Mouse (Mus musculus): ENCODE results near the gene Ryr3.
"Not testable (repeated sequence)": the region's sequence is repeated elsewhere in the genome, so short reads cannot be mapped to it uniquely, and the experiment has no call there.

Gene Ryr3

GRCm38 (mm10) chr2:113104609-113105008, 112.3 kb downstream of the Ryr3 start:
- no peak for DNase-seq (ENCODE audit: low read depth, low spot score)

GRCm38 (mm10) chr2:113095184-113095583, 121.7 kb downstream of the Ryr3 start:
- no peak for DNase-seq (ENCODE audit: low read depth, low spot score)

DNA sequence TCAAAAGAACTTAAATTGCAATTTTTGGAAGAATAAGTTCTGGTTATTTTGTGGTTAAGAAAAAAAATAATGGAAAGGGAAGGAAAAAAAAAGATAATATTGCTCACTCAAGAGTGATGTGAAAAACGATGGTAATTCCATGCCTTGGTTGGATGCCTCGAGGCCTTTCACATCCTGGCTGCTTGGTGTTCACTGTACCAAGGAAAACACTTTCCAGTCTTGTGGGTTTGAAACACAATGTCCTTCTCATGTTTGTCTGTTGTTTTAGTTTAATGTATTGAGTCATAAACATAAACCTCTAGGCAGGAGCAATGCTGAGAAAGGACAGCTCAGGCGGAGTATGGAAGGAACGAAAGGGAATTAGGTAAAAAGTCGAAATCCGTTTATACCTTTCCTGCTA, 122.8 kb downstream of the Ryr3 start:
- no peak for DNase-seq (ENCODE audit: low read depth, low spot score)

DNA sequence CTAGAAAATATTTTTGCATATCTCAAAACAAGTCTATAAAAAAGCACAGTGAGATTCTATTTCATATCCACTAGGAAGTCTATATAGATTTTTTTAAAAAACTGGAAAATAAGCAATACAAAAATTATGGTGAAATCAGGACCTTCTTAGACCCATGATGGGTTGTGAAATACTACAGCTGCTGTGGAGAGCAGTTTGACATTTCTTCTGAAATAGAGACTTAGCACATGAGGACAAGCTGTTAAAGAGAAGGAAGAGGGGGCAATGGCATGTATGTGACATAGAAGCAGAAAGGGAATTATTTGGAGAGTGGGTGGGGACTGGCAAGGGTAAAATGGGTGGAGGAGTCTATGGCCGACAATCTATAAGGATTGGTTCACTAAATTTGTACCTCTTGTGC, 124.1 kb downstream of the Ryr3 start:
- DNase-seq (ENCODE audit: low read depth, low spot score), result no peak

DNA sequence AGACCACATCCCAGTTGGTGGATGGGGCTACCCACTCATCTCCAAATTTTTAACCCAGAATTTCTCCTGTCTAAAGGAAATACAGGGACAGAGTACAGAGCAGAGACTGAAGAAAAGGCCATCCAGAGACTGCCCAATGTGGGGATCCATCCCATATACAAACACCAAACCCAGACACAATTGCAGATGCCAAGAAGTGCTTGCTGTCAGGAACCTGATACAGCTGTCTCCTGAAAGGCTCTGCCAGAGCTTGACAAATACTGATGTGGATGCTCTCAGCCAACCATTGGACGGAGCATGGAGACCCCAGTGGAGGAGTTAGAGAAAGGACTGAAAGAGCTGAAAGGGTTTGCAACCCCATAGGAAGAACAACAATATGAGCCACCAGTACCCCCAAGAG, 125.6 kb downstream of the Ryr3 start:
- DNase-seq (ENCODE audit: low read depth, low spot score), result not testable (repeated sequence)

DNA sequence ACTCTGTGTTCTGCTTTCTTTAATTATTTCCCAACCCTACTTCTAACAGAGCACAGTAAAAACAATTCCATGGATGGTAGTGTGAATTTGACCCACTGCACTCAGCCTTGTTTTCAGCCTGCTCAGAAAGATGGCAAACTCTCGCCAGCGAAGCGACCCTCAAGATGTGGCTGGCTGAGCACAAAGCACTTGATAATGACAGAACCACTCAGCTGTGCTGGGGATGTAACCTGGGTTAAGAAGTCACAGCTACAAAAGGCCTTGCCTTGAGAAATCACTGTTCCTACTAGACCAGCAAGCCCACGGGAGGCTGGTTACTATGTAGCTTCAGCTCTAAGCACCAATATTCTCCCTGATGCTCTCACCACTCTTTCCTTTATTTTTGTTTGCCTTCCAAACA, 140.5 kb downstream of the Ryr3 start:
- no peak for DNase-seq (ENCODE audit: low read depth, low spot score)

- DNase-seq (ENCODE audit: low read depth, low spot score), result no peak
These were observed 157.5 kb downstream of the Ryr3 start for GRCm38 (mm10) chr2:113059367-113059766.

DNA sequence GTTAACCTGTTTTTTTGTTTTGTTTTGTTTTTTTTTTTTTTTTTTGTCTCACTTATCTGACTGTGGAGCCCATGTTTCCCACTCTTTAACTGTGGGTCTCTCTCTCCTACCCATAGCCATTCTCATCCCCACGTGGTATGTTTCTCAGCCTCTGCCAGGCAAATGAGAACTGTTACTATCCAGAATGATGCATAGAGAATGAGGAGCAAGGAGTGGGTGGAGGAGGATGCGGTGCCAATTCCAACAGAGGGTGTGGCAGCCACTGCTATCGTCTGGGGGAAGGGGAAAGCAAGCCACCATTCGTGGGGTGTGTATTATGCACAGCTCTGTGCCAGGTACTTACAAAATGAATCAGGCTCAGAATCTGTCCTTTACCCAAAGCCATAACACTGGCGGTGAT, 158.0 kb downstream of the Ryr3 start:
- DNase-seq (ENCODE audit: low read depth, low spot score), result no peak

DNA sequence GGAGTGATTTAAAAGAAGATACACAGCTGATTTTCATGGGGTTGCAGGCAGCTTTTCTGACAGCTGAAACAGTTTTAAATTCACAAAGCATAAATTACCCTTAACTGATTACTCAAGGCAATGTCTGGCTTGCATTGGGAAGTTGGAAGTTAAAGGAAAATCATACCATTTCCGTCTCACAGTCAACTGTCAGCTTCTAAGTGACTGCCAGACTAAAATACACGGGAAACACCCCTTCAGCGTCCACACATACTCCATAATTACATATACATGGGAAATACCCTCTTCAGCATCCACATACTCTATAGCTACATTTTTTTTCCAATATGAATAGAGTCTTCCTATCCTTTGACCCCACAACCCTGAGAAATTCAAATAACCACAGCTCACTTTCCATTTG, 158.8 kb downstream of the Ryr3 start:
- no peak for DNase-seq (ENCODE audit: low read depth, low spot score)

DNA sequence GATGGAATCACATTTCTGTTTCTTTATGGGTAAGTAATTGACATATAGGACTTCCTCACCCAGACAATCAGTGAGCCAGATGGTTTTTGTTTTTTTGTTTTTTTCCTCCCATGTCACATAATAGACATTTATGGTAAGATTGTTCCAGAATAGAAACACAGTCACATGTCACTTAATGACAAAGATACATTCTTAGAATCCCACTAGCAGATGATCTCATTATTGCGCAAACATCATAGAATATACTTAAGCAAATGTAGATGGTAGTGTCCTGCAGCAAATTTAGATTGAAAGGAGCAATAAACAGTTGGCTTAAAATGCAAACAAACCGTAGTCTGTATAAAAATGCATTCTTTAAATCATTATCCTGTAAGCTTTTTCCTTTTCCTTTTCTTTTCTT, 161.3 kb downstream of the Ryr3 start:
- DNase-seq (ENCODE audit: low read depth, low spot score), result no peak

GRCm38 (mm10) chr2:113049831-113050230, 167.1 kb downstream of the Ryr3 start:
- DNase-seq (ENCODE audit: low read depth, low spot score), result no peak

- no peak for DNase-seq (ENCODE audit: low read depth, low spot score)
These were observed 180.3 kb downstream of the Ryr3 start for GRCm38 (mm10) chr2:113036550-113036949.

GRCm38 (mm10) chr2:113030689-113031088, 186.2 kb downstream of the Ryr3 start:
- DNase-seq (ENCODE audit: low read depth, low spot score), result no peak

- DNase-seq (ENCODE audit: low read depth, low spot score), result no peak
These were observed 197.0 kb downstream of the Ryr3 start for GRCm38 (mm10) chr2:113019896-113020295.

DNA sequence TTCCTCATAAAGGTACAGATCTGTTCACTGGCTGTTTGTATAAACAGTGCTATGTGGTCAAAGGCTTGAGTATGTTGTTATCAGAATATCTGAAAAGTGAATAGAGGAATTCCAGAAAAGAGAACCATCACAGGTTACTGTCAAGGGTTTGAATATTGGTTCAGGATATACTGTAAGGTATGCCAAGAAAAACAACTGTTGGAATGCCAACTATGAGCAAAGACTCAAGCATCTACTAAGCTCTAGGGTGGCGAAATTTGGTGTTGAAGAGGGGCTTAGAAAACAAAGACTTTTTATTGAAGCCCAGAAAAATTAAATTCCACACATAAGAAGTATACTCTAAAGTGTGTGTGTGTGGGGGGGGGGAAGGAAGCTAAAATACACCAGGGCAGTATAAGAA, 198.6 kb downstream of the Ryr3 start:
- no peak for DNase-seq (ENCODE audit: low read depth, low spot score)

DNA sequence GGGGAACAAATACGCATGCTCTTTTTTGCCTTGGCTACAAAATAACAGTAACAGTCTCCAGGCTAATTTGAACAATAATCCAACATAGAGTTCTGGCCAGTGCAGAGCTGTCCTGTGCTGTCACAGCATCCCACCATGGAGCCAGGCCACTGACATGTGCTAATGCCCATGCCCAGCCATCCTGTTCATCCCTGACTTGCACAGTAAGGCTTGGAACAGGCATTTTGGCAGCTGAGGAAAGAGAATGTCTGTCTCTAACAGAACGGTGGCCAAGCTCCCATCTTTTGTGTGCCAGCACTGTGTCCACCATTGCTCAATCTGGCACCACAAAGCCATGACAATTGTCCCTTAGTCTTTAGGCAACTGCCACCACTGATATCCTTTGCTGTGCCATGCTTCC, 200.7 kb downstream of the Ryr3 start:
- DNase-seq (ENCODE audit: low read depth, low spot score), result no peak

DNA sequence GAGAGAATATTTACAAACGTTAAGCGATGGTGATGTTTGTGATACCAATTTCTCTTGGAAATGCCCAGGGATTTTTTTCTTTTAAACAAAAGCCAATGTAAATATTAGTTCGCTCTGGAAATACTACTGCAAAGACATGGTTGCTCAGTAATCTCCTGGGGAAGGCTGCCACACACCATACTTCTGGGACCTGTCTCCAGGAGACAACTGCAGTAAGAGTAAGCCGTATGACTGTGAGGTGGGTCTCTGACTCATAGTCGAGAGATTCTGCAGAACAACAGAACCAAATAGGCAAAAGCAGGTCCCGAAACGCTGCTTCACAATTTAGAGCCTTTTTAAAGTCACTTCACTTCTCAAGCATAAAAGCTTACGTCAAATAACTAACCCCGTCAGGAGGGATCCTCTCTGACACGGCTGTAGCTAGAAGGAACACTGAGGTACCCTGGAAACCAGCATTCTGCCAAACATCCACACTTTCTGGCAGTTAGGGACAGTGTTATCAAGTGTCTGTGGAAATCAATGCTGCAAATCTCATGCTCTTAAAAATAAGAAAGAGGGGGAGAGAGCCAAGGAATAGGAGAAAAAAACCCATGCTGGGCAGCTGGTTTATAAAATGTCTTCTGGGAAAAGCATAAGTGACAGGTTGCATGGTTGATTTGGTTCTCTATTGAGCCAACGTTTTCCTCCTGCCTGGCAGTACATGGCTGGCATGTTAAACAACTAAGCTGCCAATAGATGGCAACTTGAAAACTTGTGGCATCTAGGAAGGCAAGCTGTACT, 207.7 kb downstream of the Ryr3 start:
- no peak for DNase-seq (ENCODE audit: low read depth, low spot score)

DNA sequence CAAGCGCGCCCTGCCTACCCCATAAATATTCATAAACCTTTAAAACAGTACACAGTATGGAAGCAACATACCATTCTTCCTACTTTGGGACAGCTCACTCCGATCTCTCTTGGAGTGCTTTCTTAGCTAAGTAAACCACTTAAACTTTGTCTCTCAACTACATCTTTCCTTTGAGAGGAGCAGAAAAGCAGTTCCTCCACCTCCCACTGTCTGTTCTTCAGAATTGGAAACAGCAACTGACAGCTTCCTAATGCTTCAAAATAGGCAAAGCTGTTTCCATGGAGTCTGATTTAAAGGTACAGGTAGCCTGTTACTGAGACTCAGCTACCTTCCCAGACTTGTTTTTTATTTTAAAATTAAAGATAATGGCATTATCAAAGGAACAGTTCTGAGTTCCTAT, 218.4 kb downstream of the Ryr3 start:
- DNase-seq (ENCODE audit: low read depth, low spot score), result no peak

DNA sequence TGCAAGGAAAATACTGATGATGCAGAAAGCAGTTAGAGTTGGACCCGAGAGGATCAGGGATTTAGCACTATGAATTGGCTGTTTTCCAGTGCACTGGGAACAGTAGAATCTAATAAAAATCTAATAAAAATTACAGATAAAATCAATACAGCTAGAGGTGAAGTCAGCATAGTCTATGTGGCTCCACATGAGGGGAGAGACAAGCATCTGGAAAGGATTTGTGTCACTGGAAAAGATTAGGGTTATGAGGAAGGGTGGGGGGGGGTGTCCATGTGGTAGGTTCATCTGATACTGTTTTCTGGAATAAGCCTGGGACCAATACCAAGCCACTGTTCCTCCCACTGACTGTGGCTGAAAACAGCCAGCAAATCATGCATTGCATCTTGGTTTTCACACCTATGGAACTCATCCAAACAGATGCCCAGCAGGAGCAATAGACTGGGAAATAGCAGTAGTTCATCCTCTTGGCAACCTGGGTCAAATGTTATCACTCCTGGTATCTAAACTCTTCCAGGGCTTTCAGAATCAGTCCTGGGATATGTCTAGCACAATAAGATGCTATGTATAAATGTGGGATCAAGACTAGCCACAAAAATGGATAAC, 233.9 kb downstream of the Ryr3 start:
- peak; percentile 13 for DNase-seq (ENCODE audit: low read depth, low spot score)

DNA sequence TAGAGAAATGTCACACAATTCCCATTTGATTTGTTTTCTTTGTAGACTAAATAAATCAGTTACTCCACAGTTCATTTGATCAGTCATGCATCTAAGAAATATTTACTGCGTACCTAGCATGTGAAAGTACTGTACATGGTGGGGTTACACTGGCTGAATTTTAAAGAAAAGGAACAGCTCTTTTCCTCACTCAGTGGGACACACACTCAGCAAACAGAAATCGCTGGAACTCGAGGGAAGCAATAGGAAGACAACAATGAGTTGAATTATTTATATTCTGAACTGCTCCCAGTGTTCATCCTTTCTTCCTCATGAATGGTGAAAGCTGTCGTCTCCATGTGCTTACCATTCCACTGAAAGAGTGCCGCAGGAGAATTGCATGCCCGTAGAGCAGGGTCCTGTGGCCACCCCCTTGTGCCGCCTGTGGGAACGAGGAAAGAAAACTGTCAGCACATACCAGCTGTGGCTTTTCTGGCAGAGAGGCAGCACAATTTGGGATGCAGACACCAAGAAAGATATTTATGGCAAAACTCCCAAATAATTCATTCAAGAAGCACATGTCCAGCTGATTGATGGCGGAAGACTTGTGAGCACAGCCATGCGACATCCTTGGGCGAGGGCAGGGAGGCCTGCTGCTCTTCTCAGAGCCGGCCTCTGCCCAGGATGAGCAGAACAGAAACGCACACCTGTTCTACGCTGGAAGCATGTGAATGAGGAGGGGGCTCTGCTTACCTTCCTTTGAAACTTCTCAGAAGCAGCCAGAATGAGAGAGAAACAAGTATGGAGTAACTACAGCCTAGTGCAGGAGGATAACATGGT, 249.9 kb downstream of the Ryr3 start:
- DNase-seq (ENCODE audit: low read depth, low spot score), result no peak

DNA sequence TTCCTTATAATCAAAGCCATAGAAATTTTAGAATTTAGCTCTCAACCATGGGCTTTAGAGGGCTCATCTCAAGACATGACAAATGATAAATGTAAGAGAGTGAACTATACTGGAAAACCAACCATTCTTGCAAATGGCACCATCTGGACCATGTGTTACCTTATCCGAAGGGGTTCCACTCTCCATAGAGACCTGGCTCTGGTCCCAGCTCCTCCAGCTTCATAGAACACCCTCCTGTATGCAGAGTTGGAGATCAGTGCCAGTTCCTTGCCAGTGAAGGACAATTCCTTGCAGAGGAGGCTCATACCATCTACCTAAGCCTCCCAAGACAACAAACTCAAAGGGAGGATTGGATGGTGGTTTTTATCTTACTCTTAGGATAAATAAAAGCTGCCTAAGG, 268.0 kb downstream of the Ryr3 start:
- no peak for DNase-seq (ENCODE audit: low read depth, low spot score)

DNA sequence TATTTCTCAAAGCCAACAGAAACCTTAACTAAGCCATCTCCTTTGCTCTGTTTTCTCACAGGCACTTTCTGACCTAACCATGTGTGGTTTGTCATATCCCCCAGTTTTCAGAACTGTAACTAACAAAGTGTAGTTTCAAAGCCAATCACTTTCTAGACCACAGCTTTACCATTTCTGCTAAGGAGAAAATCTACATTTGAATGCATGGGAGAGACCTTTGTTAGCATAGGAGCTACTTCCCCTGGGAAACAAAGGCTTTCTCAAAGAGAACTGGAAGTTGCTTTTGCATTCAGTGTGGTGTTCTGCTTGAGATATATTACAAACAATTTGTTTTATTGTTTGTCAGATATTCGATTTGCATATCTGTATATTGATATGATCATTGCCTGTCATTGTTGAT, 285.1 kb downstream of the Ryr3 start:
- DNase-seq (ENCODE audit: low read depth, low spot score), result no peak

DNA sequence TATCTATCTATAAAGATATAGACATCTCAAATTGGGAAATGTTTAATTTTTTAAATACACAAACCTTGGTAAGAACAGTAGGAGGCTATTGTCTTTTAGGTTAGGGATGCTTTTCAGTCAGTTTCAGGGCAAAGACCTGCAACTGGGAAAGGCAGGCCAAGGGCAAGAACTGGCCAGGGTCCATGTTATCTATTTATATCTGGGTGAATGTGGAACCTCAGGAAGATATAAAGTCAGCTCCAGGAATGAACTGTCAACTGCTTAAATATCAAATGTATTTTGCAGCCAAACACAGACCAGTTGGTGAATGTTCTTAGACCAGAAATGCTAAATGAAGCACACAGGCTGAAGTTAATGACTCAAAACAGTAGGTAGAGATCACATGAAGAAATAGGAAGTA, 303.1 kb downstream of the Ryr3 start:
- no peak for DNase-seq (ENCODE audit: low read depth, low spot score)
